Mouse (Mus musculus): Measurements from ENCODE around the gene Hdac4.

DNA sequence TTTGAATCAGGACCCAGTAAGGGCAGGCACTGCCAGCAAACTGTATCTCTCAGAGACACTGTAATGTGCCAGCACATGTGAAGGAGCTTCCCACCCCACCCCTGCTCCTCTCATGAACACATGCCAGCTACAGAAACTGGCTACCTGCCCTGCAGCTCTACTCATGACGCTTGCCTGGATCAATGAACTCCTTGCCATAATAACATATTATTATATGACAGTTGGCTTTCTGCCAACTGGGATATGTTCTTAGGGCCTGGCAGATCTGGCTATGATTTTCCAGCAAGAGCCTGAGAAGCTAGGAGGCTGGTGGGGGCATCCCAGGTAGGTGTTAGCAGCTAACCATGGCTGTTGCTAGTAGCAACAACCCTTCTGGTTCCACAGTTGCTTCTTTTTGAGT lies 156.8 kb downstream of the Hdac4 start:
- no peak for TF ChIP-seq CTCF (IDR thresholded peaks at IDR 0.05)
- no peak for TF ChIP-seq EP300 (IDR thresholded peaks at IDR 0.05)
